Mouse (Mus musculus): Measurements from ENCODE around the gene 1700012B09Rik.

The 1700012B09Rik gene

DNA sequence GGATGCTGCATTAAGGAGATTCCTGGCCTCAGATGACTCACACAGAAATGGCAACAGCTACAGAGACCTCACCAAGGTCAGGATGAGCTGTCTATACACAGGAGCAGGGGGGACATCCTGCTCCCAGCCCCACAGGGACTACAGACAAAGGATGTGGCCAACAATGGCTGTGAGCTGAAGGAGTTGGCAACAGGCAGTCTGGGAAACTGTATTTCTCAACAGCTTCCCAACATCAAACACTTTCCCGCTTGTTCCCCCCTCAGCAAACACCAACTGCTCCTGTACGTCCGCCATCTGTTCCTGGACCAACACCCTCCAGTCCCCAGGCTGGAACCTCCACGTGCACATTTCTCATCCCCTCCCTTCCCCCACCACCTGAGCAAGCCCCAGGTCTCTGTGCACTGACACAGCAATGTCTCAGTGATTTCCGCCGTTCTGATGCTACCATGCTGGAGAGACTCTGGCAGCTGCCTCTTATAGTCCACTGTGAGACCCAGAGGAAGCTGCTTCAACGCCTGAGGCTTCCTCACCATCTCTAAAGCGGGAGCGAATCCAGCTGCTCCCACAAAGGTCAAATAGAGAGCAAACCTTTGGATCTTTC, 39.8 kb downstream of the 1700012B09Rik start:
- DNase-seq (ENCODE audit: low spot score in 2 of 2): peak in 1 of 2 experiments; percentile 15

DNA sequence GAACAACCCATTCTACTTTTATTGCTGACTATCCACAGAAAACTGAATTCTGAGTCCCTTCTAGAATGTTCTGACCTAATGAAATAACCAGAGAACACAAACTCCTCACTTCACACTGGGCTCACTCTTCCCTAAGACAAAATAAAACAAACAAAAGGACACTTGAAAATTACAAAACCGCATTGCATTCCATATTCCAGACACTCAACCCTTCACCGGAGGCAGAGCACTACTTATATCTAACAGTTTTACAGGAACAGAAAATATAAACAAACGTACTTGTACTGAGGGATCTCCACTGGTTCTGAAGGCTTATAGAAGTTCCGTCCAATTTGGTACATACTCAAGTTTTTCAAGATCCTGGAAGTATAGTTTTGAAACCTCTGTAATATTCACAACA, 42.5 kb downstream of the 1700012B09Rik start:
- DNase-seq (ENCODE audit: low spot score in 2 of 2): no peak

- DNase-seq (ENCODE audit: low spot score in 2 of 2): no peak
Measured at GRCm38 (mm10) chr9:14726629-14727028, 44.2 kb downstream of the 1700012B09Rik start.

GRCm38 (mm10) chr9:14726005-14726404, 44.8 kb downstream of the 1700012B09Rik start:
- DNase-seq (ENCODE audit: low spot score in 2 of 2): no peak

- DNase-seq (ENCODE audit: low spot score in 2 of 2): no peak
Measured at GRCm38 (mm10) chr9:14724755-14725420, 45.9 kb downstream of the 1700012B09Rik start.

DNA sequence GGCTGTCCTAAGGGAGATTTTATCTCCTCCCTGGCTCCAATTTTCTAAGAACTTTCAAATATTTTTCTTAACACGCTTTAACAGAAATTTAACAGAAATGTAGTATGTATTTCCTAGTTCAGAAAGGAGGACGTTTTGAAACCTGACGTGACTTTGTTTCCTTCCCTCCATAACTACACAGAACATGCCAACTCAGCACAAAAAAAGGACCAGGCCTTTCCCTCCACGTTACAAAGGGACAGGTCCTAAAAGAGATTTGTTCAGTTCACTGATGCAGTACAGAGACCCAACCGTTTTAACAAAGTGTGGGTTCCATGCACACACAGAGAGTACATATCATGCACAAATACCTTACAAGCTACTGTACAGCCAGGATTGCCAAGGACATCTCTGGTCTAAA, 49.2 kb downstream of the 1700012B09Rik start:
- no peak for DNase-seq (ENCODE audit: low spot score in 2 of 2)

DNA sequence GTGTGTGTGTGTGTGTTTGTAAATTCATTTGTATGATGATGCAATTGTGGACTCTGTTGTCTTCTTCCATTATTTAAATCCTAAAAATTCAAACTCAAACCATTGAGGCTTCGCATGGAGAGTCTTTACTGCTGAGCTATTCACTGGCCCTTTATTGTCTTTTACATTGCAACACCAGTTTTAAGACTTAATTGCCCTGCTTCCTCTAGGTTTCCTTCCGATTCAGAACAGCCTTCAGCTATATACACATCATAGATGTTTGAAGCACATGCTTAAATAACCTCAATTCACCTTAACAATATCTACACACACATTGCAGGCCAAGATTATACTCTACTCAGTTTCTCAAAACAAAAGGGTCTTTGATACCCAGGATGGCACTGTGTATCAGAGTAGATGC, 50.4 kb downstream of the 1700012B09Rik start:
- DNase-seq (ENCODE audit: low spot score in 2 of 2): no peak

GRCm38 (mm10) chr9:14718332-14718691, 52.5 kb downstream of the 1700012B09Rik start:
- DNase-seq (ENCODE audit: low spot score in 2 of 2): no peak

- no peak for DNase-seq (ENCODE audit: low spot score in 2 of 2)
Measured at GRCm38 (mm10) chr9:14717689-14718331, 53.0 kb downstream of the 1700012B09Rik start.

DNA sequence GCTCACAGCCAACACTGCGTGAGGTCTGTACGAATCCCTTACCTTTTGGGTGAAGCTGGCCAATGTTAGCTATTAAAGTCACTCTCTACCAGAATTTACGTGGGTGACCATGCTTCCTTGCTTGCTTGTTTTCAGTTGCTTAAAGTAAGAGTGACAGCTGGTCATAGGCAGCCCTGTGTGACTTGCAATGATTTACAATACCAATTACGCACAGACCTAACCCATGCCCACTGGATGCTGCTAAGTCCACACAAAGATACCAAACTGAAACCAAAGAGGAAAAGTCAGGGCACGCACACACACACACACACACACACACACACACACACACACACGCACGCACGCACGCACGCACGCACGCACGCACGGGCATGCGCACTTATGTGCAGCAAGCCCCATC, 55.6 kb downstream of the 1700012B09Rik start:
- no peak for DNase-seq (ENCODE audit: low spot score in 2 of 2)

GRCm38 (mm10) chr9:14710910-14711309, 59.9 kb downstream of the 1700012B09Rik start:
- no peak for DNase-seq (ENCODE audit: low spot score in 2 of 2)
